Mouse (Mus musculus): ENCODE results near the gene Slc16a2.

- TF ChIP-seq CTCF (IDR thresholded peaks at IDR 0.05; ENCODE audit: borderline replicate concordance, extremely low read depth, insufficient read depth, insufficient read length) (no peak), POLR2A (IDR thresholded peaks at IDR 0.05; ENCODE audit: borderline replicate concordance, extremely low read depth, insufficient read depth, insufficient read length, poor library complexity, severe bottlenecking) (no peak)
These were observed 124.0 kb downstream of the Slc16a2 start for GRCm38 (mm10) chrX:103697796-103698195.

All from brain, embryonic 14.5 days (tissue).